Mouse (Mus musculus) E14TG2a.4 (cell line): Measurements from ENCODE around the gene Gm5622.
"Not testable (repeated sequence)": the region's sequence is repeated elsewhere in the genome, so short reads cannot be mapped to it uniquely, and the experiment has no call there.

Experiments
- CTCF ChIP-seq: conservative IDR thresholded peaks from 2 replicates; pipeline ENCODE4 v1.5.1; 2014; ENCODE audit warnings: low read length
- NANOG ChIP-seq: IDR thresholded peaks from 2 replicates; pipeline ENCODE4 v1.6.1; 2014; ENCODE audit warnings: borderline replicate concordance, low read length, mixed read lengths
- POU5F1 ChIP-seq: IDR thresholded peaks from 2 replicates; pipeline ENCODE4 v1.6.1; 2014; ENCODE audit warnings: low read length, borderline replicate concordance

DNA sequence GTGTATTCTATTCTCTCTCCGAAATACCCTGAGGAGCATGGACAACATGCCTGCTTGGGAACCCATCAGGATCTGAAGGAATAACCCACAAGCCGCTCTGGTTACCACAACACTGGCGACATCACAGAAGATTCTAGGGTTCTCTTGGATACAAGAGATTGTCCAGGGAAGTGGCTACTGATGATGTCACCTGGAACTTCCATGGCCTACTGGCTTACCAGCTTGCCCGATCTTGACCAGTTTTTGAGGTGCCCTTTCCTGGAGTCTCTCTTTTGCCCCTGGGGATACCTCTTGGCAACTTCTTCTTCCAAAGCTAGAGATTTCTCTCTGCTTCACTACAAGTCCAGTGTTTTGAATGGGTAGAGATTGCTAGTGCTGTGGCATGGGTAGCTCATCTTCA is 39.4 kb downstream of the Gm5622 start, which contains the start of gene Gm17174:
- TF ChIP-seq CTCF, NANOG, POU5F1: not testable (repeated sequence)
